Mouse (Mus musculus) stomach, postnatal 0 days (tissue): ENCODE measurements around the gene Shisa5.

Source experiments
- CTCF ChIP-seq: IDR thresholded peaks from 2 replicates; pipeline ENCODE4 v1.5.1; 2016; ENCODE audit warnings: antibody characterized with exemption, low read depth, mild to moderate bottlenecking, moderate library complexity
- EP300 ChIP-seq: optimal IDR thresholded peaks from 2 replicates; pipeline ENCODE3; 2016; ENCODE audit warnings: antibody characterized with exemption

GRCm38 (mm10) chr9:109093786-109094552, 55.6 kb downstream of the Shisa5 start:
- TF ChIP-seq CTCF (no peak), EP300 (no peak)
